Mouse (Mus musculus): ENCODE results near the gene Lsm12. TPM values are rescaled to one million over a fixed set of nuclear protein-coding genes. Genes with fewer than 3 reads are reported as not detected.

Gene Lsm12
- polyA plus RNA-seq, 1 experiment from 2014 or later: 77.5 TPM

DNA sequence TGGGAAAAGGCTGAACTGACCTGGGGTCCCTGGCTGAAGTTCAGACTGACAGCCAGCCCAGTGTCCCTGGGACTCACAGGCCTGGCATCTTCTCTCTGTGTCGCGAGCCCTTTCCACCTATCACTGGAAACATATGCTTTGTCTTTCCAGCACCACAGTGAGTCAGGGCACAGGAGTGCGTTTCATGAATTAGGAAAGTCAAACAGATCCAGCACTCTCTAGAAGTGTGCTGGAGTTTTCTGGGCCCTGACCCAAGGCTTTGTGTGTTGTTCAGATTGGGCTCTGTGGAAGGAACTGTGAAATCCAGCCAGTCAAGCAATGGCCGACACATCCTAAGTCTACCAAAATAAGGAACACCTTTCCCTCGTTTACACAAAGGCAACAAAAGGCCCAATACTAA, 40.1 kb upstream of the Lsm12 start:
- H3K9ac ChIP-seq (replicated peaks; ENCODE audit: low read depth, low read length): no peak overlapping the region
- no peak overlapping the region for H3K27ac ChIP-seq (ENCODE audit: low read depth, low read length)
- H3K4me3 ChIP-seq (ENCODE audit: low read depth, low read length): no peak overlapping the region
- WGBS: 72% methylated on average over 5 of the region's 5 CpGs
- no peaks in the 10 kb centered on the region for H3K9me3 ChIP-seq (ENCODE audit: control insufficient read depth, low read length)
- ATAC-seq (ENCODE audit: low read depth): no peak
- peak overlapping the region; percentile 35; the same call in 1 of the 2 replicates for H3K4me2 ChIP-seq (ENCODE audit: low read depth, low read length)
- H3K36me3 ChIP-seq (ENCODE audit: control insufficient read depth, insufficient read depth, low read length): 0 out of 2 replicates have a peak, but pooled peaks cover 3% of the 10 kb centered on the region
- H3K4me1 ChIP-seq (ENCODE audit: control insufficient read depth, insufficient read depth, low read length): peaks cover 47% of the 10 kb centered on the region
- no peaks in the 10 kb centered on the region for H3K27me3 ChIP-seq (ENCODE audit: control insufficient read depth, insufficient read depth, low read length)

DNA sequence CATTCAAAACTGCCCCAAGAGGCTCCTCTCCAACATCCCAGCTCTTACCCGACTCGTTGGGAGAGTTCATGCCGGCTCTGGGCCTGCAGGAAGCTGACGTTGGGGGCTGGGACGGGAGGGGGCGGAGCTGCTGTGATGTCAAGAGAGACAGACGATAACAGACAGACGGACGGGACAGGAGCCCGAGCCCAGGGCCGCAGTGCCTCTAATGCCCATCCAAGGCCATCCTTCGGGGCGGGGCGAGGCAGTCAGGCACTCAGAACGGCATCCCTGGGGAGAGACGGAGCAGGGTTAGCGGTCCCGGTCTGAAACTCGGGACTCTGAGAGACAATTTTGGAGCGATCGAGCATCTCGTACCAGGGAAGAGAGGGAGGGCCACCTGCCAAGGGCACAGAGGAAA, 39.6 kb upstream of the Lsm12 start:
- no peak overlapping the region for H3K27ac ChIP-seq (ENCODE audit: low read depth, low read length)
- H3K4me3 ChIP-seq (ENCODE audit: low read depth, low read length): 0 out of 2 replicates have a peak overlapping the region, but pooled peaks have one; percentile 7
- 7% methylated on average over 22 of the region's 22 CpGs for WGBS
- peak overlapping the region; percentile 35; the same call in 1 of the 2 replicates for H3K4me2 ChIP-seq (ENCODE audit: low read depth, low read length)
- ATAC-seq (ENCODE audit: low read depth): no peak
- no peaks in the 10 kb centered on the region for H3K9me3 ChIP-seq (ENCODE audit: control insufficient read depth, low read length)
- H3K9ac ChIP-seq (replicated peaks; ENCODE audit: low read depth, low read length): peak overlapping the region; percentile 28; the same call in 1 of the 2 replicates
- peaks cover 52% of the 10 kb centered on the region for H3K4me1 ChIP-seq (ENCODE audit: control insufficient read depth, insufficient read depth, low read length)
- no peaks in the 10 kb centered on the region for H3K27me3 ChIP-seq (ENCODE audit: control insufficient read depth, insufficient read depth, low read length)
- H3K36me3 ChIP-seq (ENCODE audit: control insufficient read depth, insufficient read depth, low read length): 0 out of 2 replicates have a peak, but pooled peaks cover 3% of the 10 kb centered on the region

DNA sequence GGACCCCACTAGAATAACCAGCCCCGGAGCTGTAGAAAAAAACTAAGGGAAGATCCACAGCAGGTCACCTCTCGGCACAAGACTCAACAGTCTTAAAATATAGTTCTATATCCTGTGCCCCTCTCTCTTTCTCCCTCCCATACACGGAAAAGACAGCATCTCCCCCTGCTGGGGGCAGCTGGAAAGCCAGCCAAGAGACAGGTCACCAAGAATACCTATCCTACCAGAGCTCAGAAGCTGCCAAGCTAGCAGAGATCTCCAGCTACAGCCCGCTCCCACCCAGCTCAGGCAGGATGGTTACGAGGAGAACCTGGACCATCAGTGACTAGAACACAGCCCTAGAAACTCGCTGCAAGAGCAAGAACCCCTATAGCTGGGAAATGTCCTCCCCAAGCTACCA, 38.1 kb upstream of the Lsm12 start:
- Histone ChIP-seq H3K4me3 (ENCODE audit: low read depth, low read length) (no peak overlapping the region), H3K27ac (ENCODE audit: low read depth, low read length) (no peak overlapping the region), H3K4me1 (ENCODE audit: control insufficient read depth, insufficient read depth, low read length) (peaks cover 56% of the 10 kb centered on the region), H3K9ac (replicated peaks; ENCODE audit: low read depth, low read length) (no peak overlapping the region), H3K36me3 (ENCODE audit: control insufficient read depth, insufficient read depth, low read length) (0 out of 2 replicates have a peak, but pooled peaks cover 3% of the 10 kb centered on the region), H3K4me2 (ENCODE audit: low read depth, low read length) (no peak overlapping the region), H3K9me3 (ENCODE audit: control insufficient read depth, low read length) (no peaks in the 10 kb centered on the region), H3K27me3 (ENCODE audit: control insufficient read depth, insufficient read depth, low read length) (no peaks in the 10 kb centered on the region)
- ATAC-seq (ENCODE audit: low read depth): no peak
- 42% methylated on average over 6 of the region's 6 CpGs for WGBS

DNA sequence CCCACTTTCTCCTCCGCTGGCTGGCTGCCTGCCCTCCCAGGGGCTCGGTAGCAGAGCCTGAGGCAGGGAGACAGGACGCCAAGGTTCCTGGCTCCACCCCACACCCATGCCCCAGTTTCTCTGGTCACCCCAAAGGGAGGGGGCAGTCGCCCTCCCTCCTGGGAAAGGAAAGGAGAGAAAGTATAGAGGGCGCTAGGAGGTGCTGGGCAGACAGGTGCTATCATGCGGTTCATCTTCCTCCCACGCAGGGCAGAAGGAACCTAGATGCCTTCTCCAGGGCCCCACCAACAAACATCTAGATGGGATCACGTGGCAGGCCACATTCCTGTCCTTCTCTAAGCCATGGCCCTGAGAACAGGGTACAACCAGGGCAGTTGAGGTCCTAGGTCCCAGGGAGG, 36.9 kb upstream of the Lsm12 start:
- WGBS: 78% methylated on average over 8 of the region's 8 CpGs
- Histone ChIP-seq H3K36me3 (ENCODE audit: control insufficient read depth, insufficient read depth, low read length) (0 out of 2 replicates have a peak, but pooled peaks cover 3% of the 10 kb centered on the region), H3K9me3 (ENCODE audit: control insufficient read depth, low read length) (no peaks in the 10 kb centered on the region), H3K4me1 (ENCODE audit: control insufficient read depth, insufficient read depth, low read length) (peaks cover 52% of the 10 kb centered on the region), H3K4me2 (ENCODE audit: low read depth, low read length) (no peak overlapping the region), H3K27me3 (ENCODE audit: control insufficient read depth, insufficient read depth, low read length) (no peaks in the 10 kb centered on the region), H3K9ac (replicated peaks; ENCODE audit: low read depth, low read length) (no peak overlapping the region), H3K27ac (ENCODE audit: low read depth, low read length) (no peak overlapping the region), H3K4me3 (ENCODE audit: low read depth, low read length) (no peak overlapping the region)
- ATAC-seq (ENCODE audit: low read depth): no peak

DNA sequence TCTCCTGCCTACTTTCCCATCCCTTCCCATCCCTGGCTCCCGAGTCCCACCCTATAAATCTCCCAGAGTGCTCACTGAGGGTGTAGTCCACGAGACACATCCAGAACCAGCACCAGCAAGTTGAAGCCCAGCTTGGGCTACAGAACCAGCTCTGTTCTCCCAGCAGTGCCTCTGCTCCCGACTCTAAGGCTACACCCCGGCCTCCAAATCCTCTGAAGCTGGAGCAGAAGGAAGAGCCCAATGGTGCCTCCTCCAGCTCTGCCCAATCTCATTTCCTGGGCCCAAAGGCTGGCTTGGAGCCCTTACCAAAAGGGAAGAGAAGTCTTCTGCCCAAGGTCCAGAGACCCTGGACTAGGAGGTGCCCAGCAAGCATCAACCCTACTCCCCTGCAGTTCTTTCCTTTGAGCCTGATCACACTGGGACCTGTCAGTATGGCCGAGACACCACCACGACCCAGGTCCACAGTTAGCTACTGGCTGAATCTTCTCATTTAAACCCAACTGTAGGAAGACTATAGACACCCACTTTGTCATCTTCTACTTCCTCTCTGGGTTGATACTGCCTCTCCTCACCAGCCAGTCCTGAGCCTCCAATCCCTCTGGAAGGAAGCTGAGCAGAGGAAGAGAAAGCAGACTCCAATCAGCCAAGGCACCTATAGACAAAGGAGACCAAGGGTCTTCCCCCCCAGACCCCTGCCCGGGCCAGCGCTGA, 36.3 kb upstream of the Lsm12 start:
- Histone ChIP-seq H3K9me3 (ENCODE audit: control insufficient read depth, low read length) (no peaks in the 10 kb centered on the region), H3K27ac (ENCODE audit: low read depth, low read length) (no peak overlapping the region), H3K27me3 (ENCODE audit: control insufficient read depth, insufficient read depth, low read length) (no peaks in the 10 kb centered on the region), H3K9ac (replicated peaks; ENCODE audit: low read depth, low read length) (no peak overlapping the region), H3K4me2 (ENCODE audit: low read depth, low read length) (no peak overlapping the region), H3K36me3 (ENCODE audit: control insufficient read depth, insufficient read depth, low read length) (0 out of 2 replicates have a peak, but pooled peaks cover 3% of the 10 kb centered on the region), H3K4me1 (ENCODE audit: control insufficient read depth, insufficient read depth, low read length) (peaks cover 52% of the 10 kb centered on the region), H3K4me3 (ENCODE audit: low read depth, low read length) (no peak overlapping the region)
- WGBS: 80% methylated on average over 8 of the region's 8 CpGs
- no peak for ATAC-seq (ENCODE audit: low read depth)

DNA sequence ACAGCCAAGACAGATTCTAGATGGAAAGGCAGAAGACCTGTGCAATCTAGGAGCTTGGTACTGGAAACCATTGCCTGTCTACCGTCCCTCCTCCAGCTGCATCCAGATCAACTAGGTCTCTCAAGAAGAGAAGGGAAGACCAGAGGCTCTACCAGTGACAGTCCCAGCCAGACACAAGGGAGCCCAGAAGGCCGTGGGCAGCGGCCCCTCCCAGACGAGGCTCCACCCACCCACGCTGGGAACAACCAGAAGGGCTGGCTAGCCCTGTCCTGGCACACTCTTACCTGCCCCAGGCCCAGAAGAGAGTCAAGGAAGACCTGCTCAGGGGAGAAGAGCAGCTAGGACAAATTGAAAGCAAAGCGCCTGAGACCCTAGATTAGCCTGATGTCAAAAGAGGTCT, 35.4 kb upstream of the Lsm12 start:
- Histone ChIP-seq H3K9me3 (ENCODE audit: control insufficient read depth, low read length) (no peaks in the 10 kb centered on the region), H3K4me1 (ENCODE audit: control insufficient read depth, insufficient read depth, low read length) (peaks cover 53% of the 10 kb centered on the region), H3K4me3 (ENCODE audit: low read depth, low read length) (no peak overlapping the region), H3K27ac (ENCODE audit: low read depth, low read length) (no peak overlapping the region), H3K27me3 (ENCODE audit: control insufficient read depth, insufficient read depth, low read length) (no peaks in the 10 kb centered on the region), H3K9ac (replicated peaks; ENCODE audit: low read depth, low read length) (no peak overlapping the region), H3K4me2 (ENCODE audit: low read depth, low read length) (no peak overlapping the region), H3K36me3 (ENCODE audit: control insufficient read depth, insufficient read depth, low read length) (0 out of 2 replicates have a peak, but pooled peaks cover 3% of the 10 kb centered on the region)
- WGBS: 74% methylated on average over 6 of the region's 6 CpGs
- ATAC-seq (ENCODE audit: low read depth): no peak

DNA sequence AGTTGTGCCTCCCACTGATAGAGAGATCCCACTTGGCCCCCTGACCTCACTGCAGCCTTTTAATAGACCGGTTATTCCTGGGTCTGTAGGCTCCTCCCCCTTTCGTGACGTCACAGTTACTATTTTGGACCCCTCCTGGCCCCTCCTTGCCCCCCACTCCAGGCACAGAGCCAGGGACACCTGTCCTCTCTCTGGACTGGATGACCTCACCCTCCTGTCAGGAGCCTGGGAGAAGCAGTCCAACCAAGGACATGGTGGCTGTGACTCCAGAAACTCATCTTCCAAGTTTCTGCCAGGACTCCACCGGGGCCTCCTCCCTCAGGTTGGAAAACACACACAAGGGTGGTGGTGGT, 34.9 kb upstream of the Lsm12 start:
- H3K36me3 ChIP-seq (ENCODE audit: control insufficient read depth, insufficient read depth, low read length): 0 out of 2 replicates have a peak, but pooled peaks cover 3% of the 10 kb centered on the region
- WGBS: 74% methylated on average over 4 of the region's 4 CpGs
- H3K27ac ChIP-seq (ENCODE audit: low read depth, low read length): no peak overlapping the region
- H3K9me3 ChIP-seq (ENCODE audit: control insufficient read depth, low read length): no peaks in the 10 kb centered on the region
- no peaks in the 10 kb centered on the region for H3K27me3 ChIP-seq (ENCODE audit: control insufficient read depth, insufficient read depth, low read length)
- no peak overlapping the region for H3K4me2 ChIP-seq (ENCODE audit: low read depth, low read length)
- H3K9ac ChIP-seq (replicated peaks; ENCODE audit: low read depth, low read length): no peak overlapping the region
- H3K4me3 ChIP-seq (ENCODE audit: low read depth, low read length): no peak overlapping the region
- no peak for ATAC-seq (ENCODE audit: low read depth)
- H3K4me1 ChIP-seq (ENCODE audit: control insufficient read depth, insufficient read depth, low read length): peaks cover 52% of the 10 kb centered on the region

DNA sequence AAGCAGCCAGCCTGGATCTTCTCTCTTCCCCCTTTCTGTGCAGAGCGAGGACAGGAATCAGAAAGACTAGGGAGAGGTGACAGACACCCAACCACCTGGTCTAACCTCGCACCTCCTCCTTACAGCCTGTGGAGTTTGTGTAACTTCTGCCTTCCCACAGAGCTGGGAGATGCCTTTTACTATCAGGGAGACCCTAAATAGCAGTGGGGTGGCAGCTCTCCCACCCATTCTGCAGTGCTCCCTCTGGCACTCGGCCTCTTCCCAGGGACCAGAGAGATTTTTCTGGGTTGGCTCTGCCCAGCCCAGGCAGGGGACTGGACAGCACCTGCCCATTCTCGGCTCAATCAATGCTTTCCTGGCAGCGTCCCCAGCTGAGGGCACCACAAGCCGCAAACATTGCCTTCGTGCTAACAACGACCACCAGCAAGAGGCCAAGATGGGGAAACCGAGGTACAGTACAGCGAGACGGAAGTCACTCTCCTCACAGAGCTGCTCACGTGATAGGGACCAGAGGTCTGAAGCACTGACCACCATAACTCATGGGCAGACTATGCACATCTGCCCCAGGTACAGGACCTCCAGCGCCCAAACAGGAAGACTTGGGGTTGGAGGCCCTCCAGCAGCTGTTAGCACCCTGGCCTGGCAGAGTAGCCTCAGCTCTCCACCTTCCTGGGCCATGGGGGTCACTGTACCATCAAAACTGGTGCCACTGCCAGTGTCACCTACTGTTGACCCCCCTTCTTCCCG, 34.3 kb upstream of the Lsm12 start:
- Histone ChIP-seq H3K36me3 (ENCODE audit: control insufficient read depth, insufficient read depth, low read length) (0 out of 2 replicates have a peak, but pooled peaks cover 3% of the 10 kb centered on the region), H3K9me3 (ENCODE audit: control insufficient read depth, low read length) (no peaks in the 10 kb centered on the region), H3K4me2 (ENCODE audit: low read depth, low read length) (peak overlapping the region; percentile 47; the same call in 1 of the 2 replicates), H3K9ac (replicated peaks; ENCODE audit: low read depth, low read length) (no peak overlapping the region), H3K27ac (ENCODE audit: low read depth, low read length) (peak overlapping the region; percentile 64; the same call in 1 of the 2 replicates), H3K4me1 (ENCODE audit: control insufficient read depth, insufficient read depth, low read length) (peaks cover 52% of the 10 kb centered on the region), H3K27me3 (ENCODE audit: control insufficient read depth, insufficient read depth, low read length) (no peaks in the 10 kb centered on the region), H3K4me3 (ENCODE audit: low read depth, low read length) (no peak overlapping the region)
- ATAC-seq (ENCODE audit: low read depth): no peak; the same call in 1 of the 2 replicates
- WGBS: 62% methylated on average over 14 of the region's 14 CpGs

DNA sequence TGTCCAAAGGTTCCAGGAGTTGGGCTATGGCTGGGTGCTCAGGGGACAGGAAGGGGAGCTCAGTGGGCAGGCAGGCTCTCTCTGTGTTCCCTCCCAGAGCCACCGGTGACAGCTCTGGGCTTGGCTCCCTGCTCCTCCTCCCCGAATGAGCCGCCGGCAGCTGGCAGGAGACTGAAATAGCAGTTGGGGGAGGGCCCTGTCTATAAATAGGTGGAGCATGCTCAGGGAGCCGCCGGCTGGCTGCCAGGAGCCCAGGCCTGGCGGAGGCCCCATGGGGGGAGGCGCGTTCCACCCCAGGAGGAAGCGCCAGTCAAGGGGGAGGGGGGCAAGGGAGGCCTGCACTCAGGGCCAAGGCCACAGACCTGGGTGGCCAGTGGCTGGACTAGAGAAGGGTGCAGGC, 33.7 kb upstream of the Lsm12 start:
- Histone ChIP-seq H3K4me2 (ENCODE audit: low read depth, low read length) (peak overlapping the region; percentile 47), H3K9ac (replicated peaks; ENCODE audit: low read depth, low read length) (peak overlapping the region; percentile 46), H3K36me3 (ENCODE audit: control insufficient read depth, insufficient read depth, low read length) (0 out of 2 replicates have a peak, but pooled peaks cover 3% of the 10 kb centered on the region), H3K4me1 (ENCODE audit: control insufficient read depth, insufficient read depth, low read length) (peaks cover 52% of the 10 kb centered on the region), H3K9me3 (ENCODE audit: control insufficient read depth, low read length) (no peaks in the 10 kb centered on the region), H3K27me3 (ENCODE audit: control insufficient read depth, insufficient read depth, low read length) (no peaks in the 10 kb centered on the region), H3K27ac (ENCODE audit: low read depth, low read length) (peak overlapping the region; percentile 64), H3K4me3 (ENCODE audit: low read depth, low read length) (no peak overlapping the region)
- ATAC-seq (ENCODE audit: low read depth): peak; percentile 78; the same call in 1 of the 2 replicates
- WGBS: 1% methylated on average over 10 of the region's 10 CpGs

Data from neural tube, embryonic 14.5 days (tissue).